Mouse (Mus musculus) intestine, embryonic 14.5 days (tissue): ENCODE results near the gene Rhot2. TPM values are rescaled to one million over a fixed set of nuclear protein-coding genes. Genes with fewer than 3 reads are reported as not detected.

ENCODE experiments used
- ATAC-seq: fragments of 200-750 bp; cut with Nextera tagmentation; replicated peaks from 2 replicates; pipeline ENCODE4 v1.8.0; 2017; ENCODE audit warnings: low read depth, moderate number of reproducible peaks, moderate TSS enrichment, moderate library complexity; ENCODE audit not compliant: low FRiP score, low TSS enrichment
- DNase-seq: peaks from one replicate; pipeline ENCODE4 v3.0.0-alpha.2; 2018; ENCODE audit warnings: low spot score
- H3K27ac ChIP-seq: fragments of 300-500 bp; sonication (generic); 2 replicates; pipeline ENCODE4 v1.5.1; 2014; ENCODE audit warnings: low read depth, mild to moderate bottlenecking, control low read depth
- H3K27me3 ChIP-seq: fragments of 300-500 bp; sonication (generic); replicated peaks from 2 replicates; pipeline ENCODE4 v1.6.1; 2014; ENCODE audit warnings: low read length, control low read depth; ENCODE audit not compliant: control insufficient read depth, insufficient read depth
- H3K36me3 ChIP-seq: fragments of 300-500 bp; sonication (generic); 2 replicates; pipeline ENCODE4 v1.6.1; 2014; ENCODE audit warnings: low read length, control low read depth; ENCODE audit not compliant: control insufficient read depth, insufficient read depth
- H3K4me1 ChIP-seq: fragments of 300-500 bp; sonication (generic); replicated peaks from 2 replicates; pipeline ENCODE4 v1.6.1; 2014; ENCODE audit warnings: low read length, control low read depth, mixed read lengths; ENCODE audit not compliant: control insufficient read depth, insufficient read depth
- H3K4me2 ChIP-seq: fragments of 300-500 bp; sonication (generic); 2 replicates; pipeline ENCODE4 v1.6.1; 2014; ENCODE audit warnings: low read length
- H3K4me3 ChIP-seq: fragments of 300-500 bp; sonication (generic); 2 replicates; pipeline ENCODE4 v1.5.1; 2014; ENCODE audit warnings: low read depth, low read length, control low read depth, mixed read lengths
- H3K9ac ChIP-seq: fragments of 300-500 bp; sonication (generic); 2 replicates; pipeline ENCODE4 v1.6.1; 2014; ENCODE audit warnings: mild to moderate bottlenecking, low read length
- H3K9me3 ChIP-seq: fragments of 300-500 bp; sonication (generic); 2 replicates; pipeline ENCODE4 v1.6.1; 2016; ENCODE audit warnings: low read length, control low read depth; ENCODE audit not compliant: control insufficient read depth
- WGBS: fragments of 180-500 bp; shearing (Covaris S2); extraction: QIAGEN DNeasy Blood & Tissue Kit; methylation state at CpG from one replicate; pipeline ENCODE4 v1.1.7; 2014; 5-methylcytosine and 5-hydroxymethylcytosine counted together
- polyA plus RNA-seq: library from polyadenylated mRNA; unstranded; fragments of >200 nt; fragmentation: Nextera tagmentation; extraction: Ambion mirVana; gene quantifications from 2 replicates; pipeline ENCODE4 v1.2.1, GENCODE M21; 2014

Gene Rhot2
- polyA plus RNA-seq, 1 experiment from 2014 or later = 10.4 TPM

DNA sequence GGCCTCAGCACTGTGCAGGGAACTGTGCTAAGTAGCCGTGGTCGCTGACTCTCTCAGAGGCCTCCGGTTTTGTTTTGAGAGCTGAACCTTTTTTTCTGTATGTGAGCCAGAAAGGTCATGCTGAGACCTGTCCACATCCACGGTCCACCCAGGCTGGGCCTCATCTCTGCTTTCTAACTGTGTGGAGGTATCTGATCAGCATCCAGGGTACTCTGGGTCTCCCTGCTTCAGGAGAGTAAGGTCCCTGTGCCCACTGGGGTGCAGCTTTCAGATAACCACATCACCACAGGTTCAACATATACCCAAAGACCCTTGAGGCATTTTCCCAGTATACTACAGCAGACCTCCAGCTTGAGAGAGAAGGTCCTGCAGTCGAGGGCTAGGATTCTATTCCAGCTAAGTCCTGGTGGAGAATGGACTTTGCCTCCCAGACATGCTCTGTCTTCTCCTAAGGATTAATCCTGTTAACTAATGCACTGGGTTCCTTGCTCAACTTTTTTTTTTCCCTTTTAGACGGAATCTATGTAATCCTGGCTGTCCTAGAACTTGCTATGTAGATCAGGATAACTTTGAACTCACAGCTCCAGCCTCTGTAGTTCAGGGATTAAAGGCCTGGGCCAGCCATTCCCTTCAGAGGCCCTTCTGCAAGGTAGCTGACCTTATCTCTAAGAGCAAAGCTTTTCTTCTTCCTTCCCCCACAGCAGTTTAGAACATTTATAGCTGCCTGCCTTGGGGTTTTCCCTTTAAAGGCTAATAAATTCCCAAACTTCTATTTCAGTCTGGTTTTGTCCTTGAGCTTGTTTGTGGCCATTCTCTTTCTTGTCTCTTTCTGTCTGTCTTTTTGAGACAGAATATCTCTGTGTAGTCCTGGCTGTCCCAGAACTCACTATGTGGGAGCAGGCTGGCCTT is 17.3 kb upstream of the Rhot2 start:
- Histone ChIP-seq H3K27me3 (no peaks in the 10 kb centered on the region), H3K4me2 (peak overlapping the region; percentile 75), H3K4me3 (peak overlapping the region; percentile 63), H3K36me3 (no peaks in the 10 kb centered on the region; the same call in 1 of the 2 replicates), H3K9ac (peak overlapping the region; percentile 75), H3K9me3 (no peaks in the 10 kb centered on the region), H3K27ac (peak overlapping the region; percentile 83), H3K4me1 (peaks cover 9% of the 10 kb centered on the region)
- no peak for ATAC-seq
- 11% methylated on average over 6 of the region's 6 CpGs for WGBS
- no peak for DNase-seq

DNA sequence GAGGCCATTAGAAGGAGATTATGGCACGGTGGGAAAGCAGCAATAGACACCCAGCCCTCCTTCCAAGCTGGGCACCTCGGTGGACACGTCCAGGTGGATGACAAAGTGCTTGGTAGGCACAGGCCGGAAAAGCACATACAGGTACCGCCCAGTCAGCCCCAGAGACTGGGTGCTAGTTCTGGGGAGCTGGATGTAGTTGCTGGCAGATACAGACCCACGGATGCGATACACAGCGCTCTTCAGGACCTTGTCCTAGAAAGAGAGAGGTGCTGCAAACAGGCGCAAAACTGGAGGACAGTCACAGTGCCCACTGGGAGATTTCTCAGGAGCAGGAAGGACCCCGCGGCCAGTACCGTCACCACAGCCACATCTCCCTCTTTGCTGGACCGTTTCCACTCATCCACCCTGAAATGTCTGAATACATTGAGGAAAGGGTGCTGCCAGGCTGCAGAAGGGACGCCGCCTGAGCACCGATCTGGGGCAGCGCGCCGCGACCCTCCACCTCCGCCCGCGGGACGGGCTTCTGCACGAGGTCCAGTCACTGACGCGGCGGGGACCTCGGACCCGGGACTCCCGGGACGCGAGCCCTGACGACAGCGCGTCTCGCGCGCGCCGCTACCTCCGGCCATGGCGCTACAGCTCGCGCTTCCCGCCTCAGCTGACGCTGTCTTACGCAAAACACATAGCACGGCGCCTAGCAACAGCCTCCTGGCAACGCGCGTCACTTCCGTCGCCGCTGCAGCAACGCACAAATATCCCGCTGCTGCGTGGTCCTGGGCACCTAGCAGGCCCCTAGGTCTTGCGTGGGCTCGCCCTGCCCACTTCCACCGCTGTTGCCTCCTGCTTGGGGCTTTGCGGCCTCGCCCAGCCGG is 16.4 kb upstream of the Rhot2 start, which contains the start of gene Wdr90:
Wdr90 (minus strand) TSS at position 670 of the 872 bp plus-strand sequence.
- Histone ChIP-seq H3K27ac (peak within 1 kb of the TSS; percentile 83), H3K9ac (peak within 1 kb of the TSS; percentile 75), H3K4me2 (peak within 1 kb of the TSS; percentile 75), H3K27me3 (no peaks in the 10 kb centered on the region), H3K4me3 (peak within 1 kb of the TSS; percentile 63), H3K36me3 (no peaks in the 10 kb centered on the region; the same call in 1 of the 2 replicates), H3K4me1 (peaks cover 9% of the 10 kb centered on the region), H3K9me3 (no peaks in the 10 kb centered on the region)
- peak; percentile 86 for DNase-seq
- peak; percentile 93 for ATAC-seq
- WGBS = 4% methylated on average over 64 of the region's 65 CpGs

DNA sequence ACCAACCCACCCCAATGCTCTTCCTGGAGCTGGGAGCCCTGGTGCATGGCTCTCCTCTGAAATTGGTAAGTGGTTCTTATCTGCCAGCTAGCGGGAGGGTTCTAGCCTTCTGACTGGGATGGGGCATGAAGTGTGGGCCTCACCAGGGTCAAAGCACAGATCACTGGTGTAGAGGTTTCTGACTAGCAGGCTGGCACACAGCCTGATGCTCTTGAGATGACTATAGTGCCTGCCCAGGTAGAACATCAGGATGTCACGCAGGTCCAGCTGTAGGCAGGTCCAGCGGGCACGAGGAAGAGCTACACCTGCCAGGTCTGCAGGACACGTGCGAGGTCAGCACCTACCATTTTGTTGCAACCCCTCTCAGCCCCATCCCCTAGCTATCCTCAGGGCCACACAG is 15.6 kb upstream of the Rhot2 start:
- Histone ChIP-seq H3K9me3 (no peaks in the 10 kb centered on the region), H3K36me3 (peaks cover 6% of the 10 kb centered on the region; the same call in 1 of the 2 replicates), H3K4me1 (peaks cover 9% of the 10 kb centered on the region), H3K27ac (no peak overlapping the region), H3K4me2 (peak overlapping the region; percentile 75), H3K4me3 (no peak overlapping the region), H3K27me3 (no peaks in the 10 kb centered on the region), H3K9ac (peak overlapping the region; percentile 75; the same call in 1 of the 2 replicates)
- 94% methylated on average over 6 of the region's 6 CpGs for WGBS
- DNase-seq (no peak), ATAC-seq (no peak)

DNA sequence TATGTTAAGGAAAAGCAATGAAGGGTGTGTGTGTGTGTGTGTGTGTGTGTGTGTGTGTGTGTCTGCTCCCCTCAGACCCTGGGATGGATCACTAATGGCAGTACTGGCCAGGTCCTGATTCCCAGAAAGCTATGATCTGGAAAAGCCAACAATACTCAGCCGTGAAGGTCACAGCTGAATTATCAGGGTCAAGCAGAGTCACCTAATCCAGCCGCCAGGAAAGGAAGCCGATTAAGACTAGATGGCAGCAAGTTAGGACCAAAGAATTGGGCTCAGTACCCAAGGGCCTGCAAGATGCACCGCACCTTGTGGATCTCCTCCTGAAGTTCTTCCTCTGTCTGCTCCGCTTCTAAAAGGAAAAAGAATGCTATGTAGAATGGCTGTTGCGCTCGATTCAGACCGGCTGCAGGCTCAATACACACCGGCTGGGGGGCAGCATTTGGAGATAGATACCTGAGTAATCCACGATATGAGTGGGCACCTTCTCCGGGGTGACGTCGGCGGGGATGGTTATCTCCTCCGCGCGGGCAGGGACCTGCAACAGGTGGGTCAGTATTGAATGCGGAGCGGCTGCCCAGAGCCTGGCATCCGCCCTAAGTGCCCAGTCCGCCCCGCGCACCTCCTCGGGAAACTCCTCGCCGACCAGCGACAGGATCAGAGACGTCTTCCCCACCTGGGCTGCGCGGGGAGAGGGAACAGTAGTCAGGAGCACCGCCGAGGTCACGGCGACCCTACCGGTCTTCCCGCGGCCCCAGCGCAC is 835 bp downstream of the Rhot2 start:
- Histone ChIP-seq H3K4me1 (peaks cover 12% of the 10 kb centered on the region), H3K27me3 (no peaks in the 10 kb centered on the region), H3K36me3 (peaks cover 67% of the 10 kb centered on the region), H3K9ac (peak overlapping the region; percentile 81), H3K27ac (peak overlapping the region; percentile 70), H3K4me2 (peak overlapping the region; percentile 87), H3K4me3 (peak overlapping the region; percentile 78), H3K9me3 (no peaks in the 10 kb centered on the region)
- DNase-seq (no peak), ATAC-seq (no peak; the same call in 1 of the 2 replicates)
- WGBS = 3% methylated on average over 37 of the region's 38 CpGs

DNA sequence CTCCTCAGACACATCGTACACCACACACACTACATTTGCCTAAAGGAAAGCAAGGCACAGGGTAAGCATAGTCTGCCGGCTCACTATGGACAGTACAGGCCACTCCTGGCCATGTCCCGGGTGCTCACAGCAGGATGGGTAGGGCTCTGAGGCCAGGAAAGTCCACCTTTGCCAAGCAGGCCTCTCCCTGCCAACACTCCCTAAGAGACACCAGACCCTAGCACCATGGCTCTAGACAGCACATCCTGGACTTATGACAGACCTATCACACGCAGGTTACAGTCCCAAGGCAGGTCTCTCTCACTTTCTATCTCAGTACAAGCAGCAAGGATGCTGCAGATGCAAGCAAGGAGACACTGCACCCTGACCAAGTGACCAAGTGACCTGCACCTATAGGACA is 1.5 kb downstream of the Rhot2 start:
- 90% methylated on average over 4 of the region's 4 CpGs for WGBS
- H3K9me3 ChIP-seq = no peaks in the 10 kb centered on the region
- H3K27me3 ChIP-seq = no peaks in the 10 kb centered on the region
- H3K36me3 ChIP-seq = peaks cover 66% of the 10 kb centered on the region
- no peak for DNase-seq
- H3K4me1 ChIP-seq = peaks cover 12% of the 10 kb centered on the region
- H3K4me3 ChIP-seq = peak overlapping the region; percentile 78
- H3K4me2 ChIP-seq = peak overlapping the region; percentile 87
- H3K9ac ChIP-seq = peak overlapping the region; percentile 81
- H3K27ac ChIP-seq = no peak overlapping the region
- ATAC-seq = no peak

DNA sequence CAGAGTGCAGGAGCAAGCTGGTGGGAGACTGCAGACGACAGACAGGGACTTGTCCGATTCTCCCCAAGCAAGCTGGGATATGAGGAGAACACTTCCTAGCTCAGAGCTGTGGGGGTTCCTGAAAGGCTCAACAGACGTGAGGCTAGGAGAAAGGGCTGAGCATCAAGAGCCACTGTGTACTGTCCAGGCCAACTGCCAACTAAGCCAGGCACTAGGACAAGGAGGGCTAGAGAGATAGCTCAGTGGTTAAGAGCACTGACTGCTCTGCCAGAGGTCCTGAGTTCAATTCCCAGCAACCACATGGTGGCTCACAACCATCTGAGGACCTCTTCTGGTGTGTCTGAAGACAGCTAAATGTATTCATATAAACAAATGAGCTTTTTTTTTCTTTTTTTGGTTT is 2.1 kb downstream of the Rhot2 start:
- no peak overlapping the region for H3K9ac ChIP-seq
- no peak overlapping the region for H3K27ac ChIP-seq
- no peaks in the 10 kb centered on the region for H3K9me3 ChIP-seq
- ATAC-seq = no peak
- H3K36me3 ChIP-seq = peaks cover 65% of the 10 kb centered on the region
- H3K4me3 ChIP-seq = no peak overlapping the region
- H3K4me2 ChIP-seq = no peak overlapping the region
- peaks cover 12% of the 10 kb centered on the region for H3K4me1 ChIP-seq
- H3K27me3 ChIP-seq = no peaks in the 10 kb centered on the region
- no peak for DNase-seq
- WGBS = 79% methylated on average over 3 of the region's 3 CpGs

DNA sequence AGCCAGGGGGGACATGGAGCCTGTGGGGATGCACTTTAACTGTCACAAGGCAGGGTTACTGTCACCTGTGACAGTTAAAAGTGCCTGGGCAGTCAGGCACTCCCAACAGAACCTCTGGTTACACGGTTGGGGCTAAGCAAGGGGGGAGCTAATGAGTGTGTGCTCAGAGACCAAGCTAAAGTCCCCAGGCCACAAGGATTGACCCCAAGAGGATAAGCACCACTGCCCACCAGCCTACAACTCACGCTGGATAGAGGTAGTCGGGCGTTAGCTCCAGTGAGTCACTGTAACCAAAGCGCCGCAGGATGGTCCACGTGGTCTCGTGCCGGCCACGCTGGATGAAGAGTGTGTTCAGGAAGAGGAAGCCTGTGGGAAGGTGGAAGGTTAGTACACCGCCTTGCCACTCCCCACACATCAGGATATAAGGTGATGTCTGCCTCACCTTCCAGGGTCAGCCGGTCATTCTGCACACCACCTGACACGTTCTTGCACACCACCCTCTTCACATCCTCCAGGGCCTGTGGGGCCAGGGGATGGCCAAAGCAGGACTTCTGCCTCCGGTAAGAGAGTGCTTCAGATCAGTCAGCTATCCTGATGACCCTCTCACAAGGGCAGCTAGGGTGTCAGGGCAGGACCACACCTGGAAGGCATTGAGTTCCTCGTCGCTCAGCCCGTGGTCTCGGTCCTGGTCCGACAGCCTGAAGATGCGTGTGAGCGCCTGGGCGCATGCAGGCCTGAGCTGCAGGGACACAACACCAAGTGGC is 3.4 kb downstream of the Rhot2 start, which contains the start of gene Gm20683:
Gm20683 (minus strand) TSS at position 647 of the 764 bp plus-strand sequence.
- Histone ChIP-seq H3K36me3 (peaks cover 58% of the 10 kb centered on the region), H3K9me3 (no peaks in the 10 kb centered on the region), H3K4me1 (peaks cover 19% of the 10 kb centered on the region), H3K4me3 (no peak within 1 kb of the TSS), H3K4me2 (no peak within 1 kb of the TSS), H3K27me3 (no peaks in the 10 kb centered on the region), H3K9ac (no peak within 1 kb of the TSS), H3K27ac (no peak within 1 kb of the TSS)
- WGBS = 96% methylated on average over 22 of the region's 22 CpGs
- DNase-seq (no peak), ATAC-seq (no peak)
